Mouse (Mus musculus) spleen, adult 2 months (tissue): ENCODE measurements around the gene Stim2.

Experiments
- CTCF ChIP-seq: fragments of 200-500 bp; IDR thresholded peaks from 2 replicates; pipeline ENCODE4 v1.5.1; 2011; ENCODE audit warnings: mild to moderate bottlenecking, inconsistent platforms; ENCODE audit not compliant: insufficient read depth, insufficient read length, insufficient replicate concordance; ENCODE audit errors: extremely low read depth
- POLR2A ChIP-seq: fragments of 200-500 bp; IDR thresholded peaks from 2 replicates; pipeline ENCODE4 v1.6.1; 2011; ENCODE audit warnings: low read depth, low read length, inconsistent platforms

GRCm38 (mm10) chr5:54101318-54101717 is 103.0 kb downstream of the Stim2 start:
- TF ChIP-seq POLR2A (no peak), CTCF (no peak)
